Mouse (Mus musculus) MEL (cell line): ENCODE results near the gene Hlcs.

ENCODE experiments used
- GATA1 ChIP-seq: IDR thresholded peaks from 2 replicates; pipeline ENCODE4 v1.6.1; 2011; ENCODE audit warnings: low read depth, low read length, improper control_type of control experiment
- POLR2A ChIP-seq, 2 experiments: IDR thresholded peaks; 2 replicates each; pipeline ENCODE4 v1.6.1; 2011 to 2012; ENCODE audit warnings: low read length in 2 of 2, mild to moderate bottlenecking in 2 of 2, control low read depth in 1 of 2, improper control_type of control experiment in 1 of 2, low read depth in 1 of 2, moderate library complexity in 1 of 2; ENCODE audit not compliant: control insufficient read depth in 1 of 2, insufficient read depth in 1 of 2, poor library complexity in 1 of 2

DNA sequence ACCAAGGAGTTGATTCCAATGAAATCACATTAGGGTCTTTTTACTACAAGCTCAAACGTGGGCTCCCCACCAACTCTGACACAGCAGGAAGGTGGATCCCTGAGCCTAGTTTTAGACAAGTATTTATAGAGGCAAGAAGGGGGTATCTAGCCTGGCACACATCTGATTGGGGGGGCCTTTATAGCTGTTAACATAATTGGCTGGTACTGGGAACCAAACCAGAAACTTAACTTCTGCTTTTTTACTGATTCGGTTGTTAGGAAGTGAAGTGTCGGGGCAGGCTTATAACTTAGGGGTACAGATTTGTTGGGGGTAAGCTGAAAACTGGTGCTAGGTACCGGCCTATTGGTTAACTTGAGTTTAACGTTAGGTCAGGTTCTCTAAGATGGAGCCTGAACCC is 6.9 kb upstream of the Hlcs start:
- TF ChIP-seq POLR2A (IDR thresholded peaks at IDR 0.05; ENCODE audit: control insufficient read depth in 1 of 2, insufficient read depth in 1 of 2, low read depth in 1 of 2, low read length in 2 of 2, poor library complexity in 1 of 2) (no peak), GATA1 (no peak)
